Mouse (Mus musculus) embryonic fibroblast, embryonic 13.5 days (primary cell): ENCODE results near the gene Maml1.

Experiments
- CTCF ChIP-seq: IDR thresholded peaks from 2 replicates; pipeline ENCODE4 v1.5.1; 2011; ENCODE audit warnings: mild to moderate bottlenecking, control low read depth, low read length, moderate library complexity, borderline replicate concordance; ENCODE audit not compliant: insufficient read depth
- POLR2A ChIP-seq: IDR thresholded peaks from 2 replicates; pipeline ENCODE4 v1.6.1; 2011; ENCODE audit warnings: low read depth, mild to moderate bottlenecking, control low read depth, low read length, moderate library complexity

GRCm38 (mm10) chr11:50326302-50326966, 34.3 kb upstream of the Maml1 start:
- TF ChIP-seq CTCF (no peak), POLR2A (no peak)
